Mouse (Mus musculus): ENCODE measurements around the gene Phf10. TPM values are rescaled to one million over a fixed set of nuclear protein-coding genes. Genes with fewer than 3 reads are reported as not detected.

Phf10 gene
- total and polyA plus RNA-seq, 2 experiments from 2014 or later = 13.2 to 59.3 TPM

DNA sequence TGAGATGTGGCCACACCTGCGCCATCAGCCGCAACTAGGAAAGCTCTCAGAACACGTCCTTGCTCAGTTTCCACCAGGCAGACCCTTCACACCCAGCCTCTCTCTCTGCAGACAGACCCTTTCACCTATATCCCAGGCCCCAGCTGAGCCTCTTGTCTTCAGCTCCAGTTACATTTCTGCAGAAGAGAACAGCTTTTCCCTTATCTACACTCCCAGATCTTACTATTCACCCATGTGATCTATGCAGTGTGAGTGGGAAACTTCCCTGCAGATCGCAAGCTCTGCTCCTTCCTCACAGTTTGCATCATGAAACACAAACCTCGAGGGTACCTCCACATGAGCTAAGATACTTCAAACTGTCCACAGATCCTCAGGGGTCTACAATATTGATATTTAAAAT, 29.6 kb downstream of the Phf10 start:
- 89% methylated on average over 5 of the region's 5 CpGs for WGBS

DNA sequence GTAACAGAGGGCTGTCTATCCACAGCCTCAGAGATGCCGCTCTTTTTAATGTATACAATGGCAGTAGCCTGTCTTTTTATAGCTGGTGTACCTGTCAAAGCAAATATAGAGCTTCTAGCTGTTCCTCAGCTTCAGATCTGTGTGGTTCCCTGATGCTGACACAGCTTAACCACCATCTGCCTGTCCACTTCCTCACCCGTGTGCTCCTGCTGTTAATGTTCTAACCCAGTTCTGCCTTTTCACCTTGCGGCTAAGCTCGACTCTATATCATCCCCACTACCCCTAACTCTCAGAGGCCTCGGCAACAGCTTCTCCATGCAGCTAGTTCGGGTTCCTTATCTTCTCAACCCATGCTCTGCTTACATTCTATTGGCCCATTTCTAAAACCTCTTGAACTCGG, 30.4 kb downstream of the Phf10 start:
- 86% methylated on average over 7 of the region's 7 CpGs for WGBS
- Histone ChIP-seq H3K27ac (ENCODE audit: low read depth, low read length) (no peak overlapping the region), H3K4me3 (ENCODE audit: low read depth, low read length) (no peak overlapping the region), H3K9me3 (ENCODE audit: low read length) (no peaks in the 10 kb centered on the region), H3K9ac (no peak overlapping the region), H3K36me3 (ENCODE audit: insufficient read depth) (no peaks in the 10 kb centered on the region), H3K27me3 (ENCODE audit: insufficient read depth, low read length) (no peaks in the 10 kb centered on the region), H3K4me1 (ENCODE audit: insufficient read depth) (no peaks in the 10 kb centered on the region), H3K4me2 (ENCODE audit: low read depth) (no peak overlapping the region)
- ATAC-seq (no peak), DNase-seq (no peak)
- no peak for TF ChIP-seq CTCF (IDR thresholded peaks at IDR 0.05; ENCODE audit: low read depth)

More for the DNA sequence above, 29.6 kb downstream of the Phf10 start:
- ATAC-seq = no peak
- Histone ChIP-seq H3K4me2 (ENCODE audit: low read depth) (no peak overlapping the region), H3K27ac (ENCODE audit: low read depth, low read length) (no peak overlapping the region), H3K9me3 (ENCODE audit: low read length) (no peaks in the 10 kb centered on the region), H3K36me3 (ENCODE audit: insufficient read depth) (no peaks in the 10 kb centered on the region), H3K4me3 (ENCODE audit: low read depth, low read length) (no peak overlapping the region), H3K27me3 (ENCODE audit: insufficient read depth, low read length) (no peaks in the 10 kb centered on the region), H3K9ac (no peak overlapping the region), H3K4me1 (ENCODE audit: insufficient read depth) (no peaks in the 10 kb centered on the region)
- TF ChIP-seq CTCF (IDR thresholded peaks at IDR 0.05; ENCODE audit: low read depth) = no peak
- DNase-seq = no peak

DNA sequence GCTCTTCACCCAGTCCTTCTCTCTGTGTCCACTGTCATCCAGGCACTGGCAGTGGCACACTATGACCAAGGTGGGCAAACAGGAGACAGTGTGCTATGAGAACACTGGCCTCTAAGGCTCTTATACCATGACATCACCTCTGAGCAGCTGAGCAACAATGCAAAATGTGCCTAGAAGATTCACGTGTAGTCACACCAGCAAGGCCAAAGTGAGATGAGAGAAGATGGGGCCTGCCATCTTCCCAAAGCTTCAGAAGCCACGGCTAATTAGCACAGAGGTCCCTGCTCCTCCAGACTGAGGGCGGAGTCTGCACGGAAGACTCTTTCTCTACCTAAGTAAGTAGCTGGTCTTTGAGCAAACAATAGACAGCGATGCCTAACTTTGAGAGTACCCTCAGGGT, 32.4 kb downstream of the Phf10 start:
- 62% methylated on average over 5 of the region's 5 CpGs for WGBS
- H3K27me3 ChIP-seq (ENCODE audit: insufficient read depth, low read length) = no peaks in the 10 kb centered on the region
- no peaks in the 10 kb centered on the region for H3K4me1 ChIP-seq (ENCODE audit: insufficient read depth)
- no peak for TF ChIP-seq CTCF (IDR thresholded peaks at IDR 0.05; ENCODE audit: low read depth)
- H3K4me3 ChIP-seq (ENCODE audit: low read depth, low read length) = no peak overlapping the region
- no peak overlapping the region for H3K9ac ChIP-seq
- no peak overlapping the region for H3K4me2 ChIP-seq (ENCODE audit: low read depth)
- no peak overlapping the region for H3K27ac ChIP-seq (ENCODE audit: low read depth, low read length)
- H3K36me3 ChIP-seq (ENCODE audit: insufficient read depth) = no peaks in the 10 kb centered on the region
- ATAC-seq (no peak), DNase-seq (no peak)
- no peaks in the 10 kb centered on the region for H3K9me3 ChIP-seq (ENCODE audit: low read length)

DNA sequence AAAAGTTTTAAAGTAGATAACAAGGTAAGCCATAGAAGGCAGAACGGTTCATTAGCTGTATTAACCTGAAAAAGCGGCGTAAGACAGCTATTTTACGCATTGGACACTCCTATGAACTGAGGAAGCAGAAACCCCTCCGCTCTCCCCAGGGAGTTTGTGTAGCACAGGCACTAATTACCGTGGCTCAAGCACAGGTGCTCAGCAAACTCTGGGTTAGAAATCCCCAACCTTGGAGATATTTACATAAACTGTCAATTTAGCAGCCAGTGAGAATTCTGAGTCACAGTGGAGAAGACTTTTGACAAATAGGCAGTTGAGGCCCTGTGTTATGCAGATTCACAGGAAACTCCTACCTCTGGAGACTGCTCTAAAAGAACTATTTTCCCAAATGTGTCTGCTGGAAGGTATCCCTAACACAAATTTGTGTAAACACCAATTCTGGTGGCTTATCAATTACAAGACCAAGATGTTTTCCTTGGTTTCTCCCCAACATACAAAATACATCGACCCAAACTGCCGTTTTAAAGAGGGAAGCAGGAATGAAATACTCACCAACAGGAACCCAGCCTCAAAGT, 33.3 kb downstream of the Phf10 start:
- TF ChIP-seq CTCF (IDR thresholded peaks at IDR 0.05; ENCODE audit: low read depth) = no peak
- no peak overlapping the region for H3K27ac ChIP-seq (ENCODE audit: low read depth, low read length)
- H3K9me3 ChIP-seq (ENCODE audit: low read length) = no peaks in the 10 kb centered on the region
- H3K27me3 ChIP-seq (ENCODE audit: insufficient read depth, low read length) = no peaks in the 10 kb centered on the region
- 81% methylated on average over 8 of the region's 8 CpGs for WGBS
- no peaks in the 10 kb centered on the region for H3K4me1 ChIP-seq (ENCODE audit: insufficient read depth)
- no peak overlapping the region for H3K4me2 ChIP-seq (ENCODE audit: low read depth)
- H3K4me3 ChIP-seq (ENCODE audit: low read depth, low read length) = no peak overlapping the region
- DNase-seq (no peak), ATAC-seq (no peak)
- no peak overlapping the region for H3K9ac ChIP-seq
- no peaks in the 10 kb centered on the region for H3K36me3 ChIP-seq (ENCODE audit: insufficient read depth)

DNA sequence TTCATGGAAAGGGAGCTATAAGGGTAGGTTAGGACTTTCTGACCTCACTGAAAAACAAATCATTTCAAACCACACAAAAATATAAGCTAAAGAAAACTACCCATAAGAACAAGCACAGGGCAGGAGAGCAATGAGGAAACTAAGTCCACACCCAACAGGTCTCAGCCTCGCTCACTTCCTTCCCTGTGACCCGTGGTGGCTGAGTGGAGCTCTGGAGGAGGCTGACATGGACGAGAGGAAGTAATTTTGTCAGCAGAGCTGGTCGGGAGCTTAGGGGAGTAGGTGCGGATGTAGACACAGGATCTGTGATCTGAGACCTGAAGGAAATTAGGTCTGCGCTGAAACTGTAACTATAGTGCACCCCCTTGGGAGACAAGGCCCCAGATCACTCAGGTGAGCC, 39.5 kb downstream of the Phf10 start:
- H3K9ac ChIP-seq = no peak overlapping the region
- no peaks in the 10 kb centered on the region for H3K36me3 ChIP-seq (ENCODE audit: insufficient read depth)
- DNase-seq (no peak), ATAC-seq (no peak)
- no peak overlapping the region for H3K27ac ChIP-seq (ENCODE audit: low read depth, low read length)
- H3K27me3 ChIP-seq (ENCODE audit: insufficient read depth, low read length) = no peaks in the 10 kb centered on the region; the same call in 1 of the 2 replicates
- 73% methylated on average over 6 of the region's 6 CpGs for WGBS
- H3K4me1 ChIP-seq (ENCODE audit: insufficient read depth) = no peaks in the 10 kb centered on the region
- no peak overlapping the region for H3K4me3 ChIP-seq (ENCODE audit: low read depth, low read length)
- no peak overlapping the region for H3K4me2 ChIP-seq (ENCODE audit: low read depth)
- no peaks in the 10 kb centered on the region for H3K9me3 ChIP-seq (ENCODE audit: low read length)
- no peak for TF ChIP-seq CTCF (IDR thresholded peaks at IDR 0.05; ENCODE audit: low read depth)

DNA sequence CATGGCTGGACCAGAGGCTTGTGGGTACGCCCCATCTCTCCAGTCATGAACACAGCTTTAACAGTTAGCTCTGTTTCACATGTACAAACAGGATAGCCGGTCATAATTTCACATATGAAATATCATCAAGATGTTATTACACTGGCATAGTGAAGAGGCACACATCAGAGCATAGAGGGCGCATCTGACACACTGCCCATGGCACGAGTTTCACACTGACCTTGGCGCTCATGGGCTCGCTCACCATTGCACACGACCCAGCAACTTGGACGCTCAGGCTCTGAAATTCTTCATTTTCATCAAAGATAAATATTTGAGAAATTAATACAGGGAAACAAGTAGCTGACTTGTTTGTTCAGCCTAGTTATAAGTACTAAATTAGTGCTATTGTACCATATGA, 43.2 kb downstream of the Phf10 start:
- Histone ChIP-seq H3K4me1 (ENCODE audit: insufficient read depth) (no peaks in the 10 kb centered on the region), H3K9me3 (ENCODE audit: low read length) (no peaks in the 10 kb centered on the region), H3K4me3 (ENCODE audit: low read depth, low read length) (no peak overlapping the region), H3K9ac (no peak overlapping the region), H3K36me3 (ENCODE audit: insufficient read depth) (no peaks in the 10 kb centered on the region), H3K27me3 (ENCODE audit: insufficient read depth, low read length) (no peaks in the 10 kb centered on the region; the same call in 1 of the 2 replicates), H3K27ac (ENCODE audit: low read depth, low read length) (no peak overlapping the region), H3K4me2 (ENCODE audit: low read depth) (no peak overlapping the region)
- ATAC-seq = no peak
- no peak for DNase-seq
- WGBS = 89% methylated on average over 8 of the region's 8 CpGs
- no peak for TF ChIP-seq CTCF (IDR thresholded peaks at IDR 0.05; ENCODE audit: low read depth)

DNA sequence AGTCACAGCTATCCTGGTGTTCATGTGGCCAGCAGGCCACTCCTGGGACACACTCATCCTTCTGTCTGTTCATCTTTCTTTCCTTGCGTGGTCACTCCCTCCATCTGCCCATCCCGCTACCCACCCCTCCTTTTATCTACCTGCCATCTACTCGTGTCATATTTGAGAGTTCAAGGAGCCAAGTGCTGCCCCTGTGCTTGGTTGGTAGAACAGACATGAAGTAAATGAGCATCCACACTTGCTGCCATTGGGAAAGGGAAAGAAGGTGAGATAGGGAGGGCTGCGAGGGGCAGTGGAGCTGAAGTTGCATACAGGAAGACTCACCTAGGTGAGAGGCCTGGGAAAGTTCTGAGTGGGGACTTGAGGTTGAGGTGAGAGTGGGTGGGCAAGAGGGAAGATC, 46.7 kb downstream of the Phf10 start:
- Histone ChIP-seq H3K4me1 (ENCODE audit: insufficient read depth) (no peaks in the 10 kb centered on the region), H3K36me3 (ENCODE audit: insufficient read depth) (no peaks in the 10 kb centered on the region), H3K4me3 (ENCODE audit: low read depth, low read length) (no peak overlapping the region), H3K9ac (no peak overlapping the region), H3K9me3 (ENCODE audit: low read length) (no peaks in the 10 kb centered on the region), H3K27ac (ENCODE audit: low read depth, low read length) (no peak overlapping the region), H3K27me3 (ENCODE audit: insufficient read depth, low read length) (no peaks in the 10 kb centered on the region; the same call in 1 of the 2 replicates), H3K4me2 (ENCODE audit: low read depth) (no peak overlapping the region)
- ATAC-seq (no peak), DNase-seq (no peak)
- TF ChIP-seq CTCF (IDR thresholded peaks at IDR 0.05; ENCODE audit: low read depth) = no peak
- WGBS = 85% methylated on average over 4 of the region's 4 CpGs

All from forebrain, postnatal 0 days (tissue).